Mouse (Mus musculus): ENCODE data around the gene Fam19a1. TPM values are rescaled to one million over a fixed set of nuclear protein-coding genes. Genes with fewer than 3 reads are reported as not detected.
"Not testable (repeated sequence)": the region's sequence is repeated elsewhere in the genome, so short reads cannot be mapped to it uniquely, and the experiment has no call there.

Fam19a1 gene
- polyA plus RNA-seq, 1 experiment: not detected

DNA sequence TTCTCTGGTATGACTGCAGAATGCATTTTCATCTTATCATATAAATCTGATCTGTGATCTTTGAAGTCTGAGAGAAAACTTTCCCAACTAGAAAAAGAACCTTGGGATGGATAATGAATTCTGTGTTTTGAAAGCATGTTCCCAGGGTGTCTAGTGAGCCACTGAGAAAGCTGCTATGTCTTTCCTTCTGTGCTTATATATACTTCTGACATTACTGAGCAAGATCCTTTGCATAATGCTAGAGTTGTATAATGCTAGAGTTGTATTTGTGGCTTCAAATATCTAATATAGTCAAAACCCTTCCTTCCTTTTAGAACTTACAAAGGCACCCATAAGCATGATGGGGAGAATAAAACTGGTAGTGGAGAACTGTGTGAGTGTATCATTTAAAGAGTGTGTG, 65.6 kb downstream of the Fam19a1 start:
- Histone ChIP-seq H3K4me1 (ENCODE audit: control insufficient read depth, insufficient read depth, low read length) (no peaks in the 10 kb centered on the region), H3K4me3 (ENCODE audit: control insufficient read depth, low read depth, low read length) (no peak overlapping the region), H3K27ac (ENCODE audit: control insufficient read depth, insufficient read depth, low read depth, low read length) (no peak overlapping the region), H3K36me3 (ENCODE audit: control insufficient read depth, insufficient read depth, low read length) (no peaks in the 10 kb centered on the region), H3K27me3 (ENCODE audit: control insufficient read depth, insufficient read depth, low read length) (no peaks in the 10 kb centered on the region)
- TF ChIP-seq CTCF (IDR thresholded peaks at IDR 0.05; ENCODE audit: control insufficient read depth, insufficient read depth, insufficient replicate concordance, low read depth, low read length) (no peak), POLR2A (IDR thresholded peaks at IDR 0.05; ENCODE audit: control insufficient read depth, low read depth, low read length) (no peak)

GRCm38 (mm10) chr6:96183392-96183791, 70.4 kb downstream of the Fam19a1 start:
- no peaks in the 10 kb centered on the region for H3K4me1 ChIP-seq (ENCODE audit: control insufficient read depth, insufficient read depth, low read length)
- TF ChIP-seq POLR2A (IDR thresholded peaks at IDR 0.05; ENCODE audit: control insufficient read depth, low read depth, low read length) (no peak), CTCF (IDR thresholded peaks at IDR 0.05; ENCODE audit: control insufficient read depth, insufficient read depth, insufficient replicate concordance, low read depth, low read length) (no peak)
- H3K36me3 ChIP-seq (ENCODE audit: control insufficient read depth, insufficient read depth, low read length): no peaks in the 10 kb centered on the region
- no peak overlapping the region for H3K4me3 ChIP-seq (ENCODE audit: control insufficient read depth, low read depth, low read length)
- H3K27me3 ChIP-seq (ENCODE audit: control insufficient read depth, insufficient read depth, low read length): no peaks in the 10 kb centered on the region
- no peak overlapping the region for H3K27ac ChIP-seq (ENCODE audit: control insufficient read depth, insufficient read depth, low read depth, low read length)

- Histone ChIP-seq H3K36me3 (ENCODE audit: control insufficient read depth, insufficient read depth, low read length) (no peaks in the 10 kb centered on the region), H3K27ac (ENCODE audit: control insufficient read depth, insufficient read depth, low read depth, low read length) (no peak overlapping the region), H3K27me3 (ENCODE audit: control insufficient read depth, insufficient read depth, low read length) (no peaks in the 10 kb centered on the region), H3K4me3 (ENCODE audit: control insufficient read depth, low read depth, low read length) (no peak overlapping the region), H3K4me1 (ENCODE audit: control insufficient read depth, insufficient read depth, low read length) (no peaks in the 10 kb centered on the region)
- no peak for TF ChIP-seq CTCF (IDR thresholded peaks at IDR 0.05; ENCODE audit: control insufficient read depth, insufficient read depth, insufficient replicate concordance, low read depth, low read length)
- no peak for TF ChIP-seq POLR2A (IDR thresholded peaks at IDR 0.05; ENCODE audit: control insufficient read depth, low read depth, low read length)
Observed at GRCm38 (mm10) chr6:96186517-96186916, 73.6 kb downstream of the Fam19a1 start.

GRCm38 (mm10) chr6:96198991-96199390, 86.0 kb downstream of the Fam19a1 start:
- H3K27ac ChIP-seq (ENCODE audit: control insufficient read depth, insufficient read depth, low read depth, low read length); H3K4me3 ChIP-seq (ENCODE audit: control insufficient read depth, low read depth, low read length); H3K4me1 ChIP-seq (ENCODE audit: control insufficient read depth, insufficient read depth, low read length); H3K36me3 ChIP-seq (ENCODE audit: control insufficient read depth, insufficient read depth, low read length); H3K27me3 ChIP-seq (ENCODE audit: control insufficient read depth, insufficient read depth, low read length): not testable (repeated sequence)

GRCm38 (mm10) chr6:96205395-96205794, 92.4 kb downstream of the Fam19a1 start:
- Histone ChIP-seq H3K4me3 (ENCODE audit: control insufficient read depth, low read depth, low read length) (no peak overlapping the region), H3K27me3 (ENCODE audit: control insufficient read depth, insufficient read depth, low read length) (no peaks in the 10 kb centered on the region), H3K4me1 (ENCODE audit: control insufficient read depth, insufficient read depth, low read length) (no peaks in the 10 kb centered on the region), H3K27ac (ENCODE audit: control insufficient read depth, insufficient read depth, low read depth, low read length) (no peak overlapping the region), H3K36me3 (ENCODE audit: control insufficient read depth, insufficient read depth, low read length) (no peaks in the 10 kb centered on the region)
- TF ChIP-seq POLR2A (IDR thresholded peaks at IDR 0.05; ENCODE audit: control insufficient read depth, low read depth, low read length): no peak
- TF ChIP-seq CTCF (IDR thresholded peaks at IDR 0.05; ENCODE audit: control insufficient read depth, insufficient read depth, insufficient replicate concordance, low read depth, low read length): no peak

GRCm38 (mm10) chr6:96234806-96235205, 121.9 kb downstream of the Fam19a1 start:
- Histone ChIP-seq H3K4me3 (ENCODE audit: control insufficient read depth, low read depth, low read length) (no peak overlapping the region), H3K4me1 (ENCODE audit: control insufficient read depth, insufficient read depth, low read length) (no peaks in the 10 kb centered on the region), H3K27me3 (ENCODE audit: control insufficient read depth, insufficient read depth, low read length) (no peaks in the 10 kb centered on the region), H3K36me3 (ENCODE audit: control insufficient read depth, insufficient read depth, low read length) (no peaks in the 10 kb centered on the region), H3K27ac (ENCODE audit: control insufficient read depth, insufficient read depth, low read depth, low read length) (no peak overlapping the region)
- TF ChIP-seq CTCF (IDR thresholded peaks at IDR 0.05; ENCODE audit: control insufficient read depth, insufficient read depth, insufficient replicate concordance, low read depth, low read length) (no peak), POLR2A (IDR thresholded peaks at IDR 0.05; ENCODE audit: control insufficient read depth, low read depth, low read length) (no peak)

GRCm38 (mm10) chr6:96244320-96244719, 131.4 kb downstream of the Fam19a1 start:
- no peaks in the 10 kb centered on the region for H3K4me1 ChIP-seq (ENCODE audit: control insufficient read depth, insufficient read depth, low read length)
- no peak overlapping the region for H3K27ac ChIP-seq (ENCODE audit: control insufficient read depth, insufficient read depth, low read depth, low read length)
- H3K36me3 ChIP-seq (ENCODE audit: control insufficient read depth, insufficient read depth, low read length): no peaks in the 10 kb centered on the region
- TF ChIP-seq CTCF (IDR thresholded peaks at IDR 0.05; ENCODE audit: control insufficient read depth, insufficient read depth, insufficient replicate concordance, low read depth, low read length): no peak
- TF ChIP-seq POLR2A (IDR thresholded peaks at IDR 0.05; ENCODE audit: control insufficient read depth, low read depth, low read length): no peak
- no peaks in the 10 kb centered on the region for H3K27me3 ChIP-seq (ENCODE audit: control insufficient read depth, insufficient read depth, low read length)
- H3K4me3 ChIP-seq (ENCODE audit: control insufficient read depth, low read depth, low read length): no peak overlapping the region

DNA sequence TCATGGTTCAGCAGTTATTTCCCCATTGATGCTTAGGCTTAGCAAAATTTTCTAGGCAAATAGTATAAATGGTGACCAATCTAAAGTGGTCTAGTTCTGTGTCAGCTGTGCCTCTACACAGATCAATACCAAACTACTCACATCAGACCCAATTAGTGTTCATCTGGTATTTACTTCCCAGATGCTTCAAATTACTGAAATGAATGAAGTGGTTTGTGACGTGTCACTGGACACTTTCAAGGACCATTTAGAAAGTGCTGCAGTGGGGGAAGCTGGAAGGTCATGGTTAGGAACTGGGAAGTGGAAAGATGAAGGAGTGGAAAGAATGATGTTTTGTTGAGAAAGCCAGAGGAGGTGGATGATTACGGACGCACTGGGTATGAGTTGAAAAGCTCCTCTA, 139.0 kb downstream of the Fam19a1 start:
- Histone ChIP-seq H3K4me1 (ENCODE audit: control insufficient read depth, insufficient read depth, low read length) (no peaks in the 10 kb centered on the region), H3K27me3 (ENCODE audit: control insufficient read depth, insufficient read depth, low read length) (no peaks in the 10 kb centered on the region), H3K36me3 (ENCODE audit: control insufficient read depth, insufficient read depth, low read length) (no peaks in the 10 kb centered on the region), H3K27ac (ENCODE audit: control insufficient read depth, insufficient read depth, low read depth, low read length) (no peak overlapping the region), H3K4me3 (ENCODE audit: control insufficient read depth, low read depth, low read length) (no peak overlapping the region)
- TF ChIP-seq CTCF (IDR thresholded peaks at IDR 0.05; ENCODE audit: control insufficient read depth, insufficient read depth, insufficient replicate concordance, low read depth, low read length): no peak
- no peak for TF ChIP-seq POLR2A (IDR thresholded peaks at IDR 0.05; ENCODE audit: control insufficient read depth, low read depth, low read length)

Measured in testis, adult 2 months (tissue).